Mouse (Mus musculus) spleen, adult 2 months (tissue): ENCODE results near the gene Zbtb20.

Experiments used
- CTCF ChIP-seq: fragments of 200-500 bp; IDR thresholded peaks from 2 replicates; pipeline ENCODE4 v1.5.1; 2011; ENCODE audit warnings: mild to moderate bottlenecking, inconsistent platforms; ENCODE audit not compliant: insufficient read depth, insufficient read length, insufficient replicate concordance; ENCODE audit errors: extremely low read depth
- POLR2A ChIP-seq: fragments of 200-500 bp; IDR thresholded peaks from 2 replicates; pipeline ENCODE4 v1.6.1; 2011; ENCODE audit warnings: low read depth, low read length, inconsistent platforms

GRCm38 (mm10) chr16:43174815-43175214 lies 299.1 kb downstream of the Zbtb20 start:
- no peak for TF ChIP-seq POLR2A
- TF ChIP-seq CTCF: no peak
